Mouse (Mus musculus): Measurements from ENCODE around the gene Adcyap1r1. TPM values are rescaled to one million over a fixed set of nuclear protein-coding genes. Genes with fewer than 3 reads are reported as not detected.

Gene Adcyap1r1
- polyA plus RNA-seq, 1 experiment from 2014 or later: not detected

DNA sequence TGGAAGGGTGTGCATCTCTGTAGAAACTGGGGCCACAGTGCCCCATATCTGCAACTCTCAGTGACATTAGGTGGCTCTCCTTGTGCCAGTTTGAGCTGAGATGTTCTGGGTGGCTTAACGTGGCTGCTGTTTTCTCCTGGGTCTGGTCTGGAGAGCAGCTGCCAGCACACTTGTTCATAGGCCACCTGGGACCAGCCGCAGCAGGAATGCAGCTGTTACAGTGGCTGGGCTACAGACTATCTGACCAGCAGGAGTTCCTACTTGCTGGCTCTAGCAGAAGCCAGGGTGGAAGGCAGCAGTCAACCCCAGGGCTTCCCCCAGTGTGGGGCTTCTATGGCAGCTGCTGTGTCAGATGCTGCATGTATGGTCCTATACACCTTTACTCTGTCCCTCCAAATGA lies 9.9 kb downstream of the Adcyap1r1 start:
- no peaks in the 10 kb centered on the region for H3K79me2 ChIP-seq (ENCODE audit: inconsistent target)
- no peak overlapping the region for H3K27ac ChIP-seq
- H3K4me3 ChIP-seq (ENCODE audit: inconsistent target): no peak overlapping the region
- H3K36me3 ChIP-seq (ENCODE audit: inconsistent target): no peaks in the 10 kb centered on the region
- WGBS (ENCODE audit: missing documents): 86% methylated on average over 2 of the region's 2 CpGs

DNA sequence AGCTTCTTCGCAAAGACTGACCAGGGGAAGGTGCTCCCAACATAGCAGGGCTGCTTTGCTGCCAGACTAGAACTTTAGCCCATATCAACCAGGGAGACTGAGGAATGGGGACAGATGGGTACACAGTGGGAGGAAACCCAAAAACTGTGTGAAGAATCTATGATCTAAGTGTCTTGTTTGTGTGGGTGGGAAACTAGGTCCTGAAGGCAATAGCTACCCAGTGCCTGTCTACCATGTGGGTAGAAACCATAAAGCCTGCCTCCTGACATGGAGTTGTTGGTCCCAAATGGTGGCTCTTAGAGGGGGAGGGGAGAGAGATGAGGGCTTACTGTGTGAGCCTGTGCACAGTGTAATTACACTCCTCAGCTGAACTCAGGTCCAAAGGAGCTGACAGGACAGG lies 10.6 kb downstream of the Adcyap1r1 start:
- Histone ChIP-seq H3K4me3 (ENCODE audit: inconsistent target) (no peak overlapping the region), H3K27ac (no peak overlapping the region), H3K79me2 (ENCODE audit: inconsistent target) (no peaks in the 10 kb centered on the region), H3K36me3 (ENCODE audit: inconsistent target) (no peaks in the 10 kb centered on the region)
- WGBS (ENCODE audit: missing documents): 100% methylated on average over 1 of the region's 1 CpGs

DNA sequence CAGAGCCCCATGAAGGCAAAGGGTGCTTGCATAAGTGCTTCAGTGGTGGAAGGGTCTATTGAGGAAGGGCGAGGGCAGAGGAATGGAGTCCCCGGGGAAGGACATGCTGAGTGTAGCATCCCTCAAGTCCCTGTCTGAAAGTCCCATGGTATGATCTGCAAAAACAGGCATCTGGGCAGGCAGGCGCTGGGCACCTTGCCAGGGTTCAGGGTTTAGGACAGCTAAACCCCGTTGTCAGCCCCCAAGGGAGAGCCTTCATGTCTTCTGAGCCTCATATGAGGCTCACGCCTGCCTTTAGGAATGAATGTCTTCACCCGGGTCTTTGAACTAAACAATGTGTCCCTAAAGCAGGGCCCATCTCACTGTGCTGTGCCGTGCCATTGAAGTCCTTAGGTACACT lies 12.2 kb downstream of the Adcyap1r1 start:
- Histone ChIP-seq H3K36me3 (ENCODE audit: inconsistent target) (no peaks in the 10 kb centered on the region), H3K27ac (no peak overlapping the region), H3K4me3 (ENCODE audit: inconsistent target) (no peak overlapping the region), H3K79me2 (ENCODE audit: inconsistent target) (no peaks in the 10 kb centered on the region)
- WGBS (ENCODE audit: missing documents): 84% methylated on average over 7 of the region's 7 CpGs

DNA sequence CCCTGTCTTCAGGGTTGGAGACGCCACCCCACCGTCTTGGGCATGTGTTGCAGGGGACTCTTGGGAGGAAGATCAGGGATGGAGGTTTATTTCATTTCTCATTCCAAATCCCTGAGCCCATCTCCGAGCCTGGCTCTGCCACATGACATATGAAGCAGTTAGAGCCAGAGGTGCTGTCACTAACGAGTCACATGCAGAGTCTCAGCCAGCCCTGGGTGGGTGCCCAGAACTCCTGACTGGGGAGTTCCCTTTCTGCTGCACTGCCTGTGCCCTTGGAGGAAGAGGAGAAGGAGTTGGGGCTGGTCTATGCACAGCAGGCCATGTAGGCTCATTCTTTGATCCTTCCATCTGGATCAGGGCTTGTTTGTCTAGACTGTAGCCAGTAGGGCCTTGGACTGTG lies 13.5 kb downstream of the Adcyap1r1 start:
- no peaks in the 10 kb centered on the region for H3K79me2 ChIP-seq (ENCODE audit: inconsistent target)
- no peak overlapping the region for H3K27ac ChIP-seq
- 60% methylated on average over 4 of the region's 4 CpGs for WGBS (ENCODE audit: missing documents)
- no peaks in the 10 kb centered on the region for H3K36me3 ChIP-seq (ENCODE audit: inconsistent target)
- no peak overlapping the region for H3K4me3 ChIP-seq (ENCODE audit: inconsistent target)

DNA sequence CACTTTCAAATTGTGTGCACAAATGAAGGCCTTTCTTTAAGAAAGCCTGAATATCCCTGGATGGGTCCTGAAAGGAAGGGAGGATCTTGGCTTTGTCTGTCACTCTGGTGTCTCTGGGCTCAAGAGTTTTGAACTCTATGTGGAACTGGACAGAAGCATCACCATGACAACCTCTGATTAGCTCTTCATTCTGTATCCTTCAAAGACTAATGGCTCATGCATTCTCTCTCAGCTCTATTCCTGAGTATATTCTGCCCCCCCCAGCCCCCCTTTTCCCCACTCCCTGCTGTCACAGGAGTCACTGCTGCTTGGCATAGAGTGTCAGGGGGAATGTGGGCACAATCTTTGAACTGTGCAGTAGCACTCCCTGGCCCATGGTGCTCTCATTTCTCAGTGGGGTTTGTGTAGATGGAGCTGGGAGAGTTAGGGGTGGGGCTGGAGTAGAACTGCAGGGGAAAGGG lies 14.6 kb downstream of the Adcyap1r1 start:
- Histone ChIP-seq H3K4me3 (ENCODE audit: inconsistent target) (no peak overlapping the region), H3K79me2 (ENCODE audit: inconsistent target) (no peaks in the 10 kb centered on the region), H3K36me3 (ENCODE audit: inconsistent target) (no peaks in the 10 kb centered on the region), H3K27ac (no peak overlapping the region)

DNA sequence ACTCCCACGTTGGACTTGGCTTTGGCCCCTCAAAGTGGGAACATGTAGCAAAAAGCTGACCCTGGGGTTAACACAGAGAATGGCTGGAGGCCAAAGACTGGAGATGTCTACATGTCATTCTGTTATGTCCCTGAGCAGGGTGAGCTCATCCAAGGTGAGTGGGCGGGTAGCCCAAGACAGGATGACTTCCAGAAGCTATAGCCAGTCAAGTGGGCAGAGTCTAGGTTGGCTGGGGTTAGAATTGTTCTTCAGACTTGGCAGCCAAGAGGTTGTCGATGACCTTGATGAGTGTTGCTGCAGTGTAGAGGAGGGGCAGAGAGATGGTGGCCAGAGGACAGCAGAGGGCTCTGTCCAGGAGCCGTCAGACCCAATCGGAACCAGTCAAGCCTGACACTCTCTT lies 18.9 kb downstream of the Adcyap1r1 start:
- H3K36me3 ChIP-seq (ENCODE audit: inconsistent target): no peaks in the 10 kb centered on the region
- H3K27ac ChIP-seq: no peak overlapping the region
- H3K4me3 ChIP-seq (ENCODE audit: inconsistent target): no peak overlapping the region
- WGBS (ENCODE audit: missing documents): 86% methylated on average over 5 of the region's 5 CpGs
- no peaks in the 10 kb centered on the region for H3K79me2 ChIP-seq (ENCODE audit: inconsistent target)

DNA sequence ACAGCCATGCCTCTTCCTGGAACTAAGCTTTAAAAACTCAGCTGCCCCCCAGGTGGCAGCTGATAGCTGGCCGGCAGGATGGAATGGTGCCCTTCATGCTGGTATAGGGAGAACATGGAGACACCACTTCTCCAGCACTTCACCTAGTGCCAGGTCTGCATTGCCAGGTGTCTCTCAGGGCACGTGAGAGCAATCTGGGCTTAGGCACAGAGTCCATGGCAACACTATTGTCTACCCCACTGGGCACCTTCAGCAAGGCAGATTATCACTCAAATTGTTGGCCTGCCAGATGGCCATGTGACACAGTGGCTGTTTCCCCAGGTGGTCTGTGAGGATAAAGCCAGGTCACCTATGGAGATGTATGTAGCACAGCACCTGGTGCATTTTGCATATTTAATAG lies 20.6 kb downstream of the Adcyap1r1 start:
- Histone ChIP-seq H3K36me3 (ENCODE audit: inconsistent target) (no peaks in the 10 kb centered on the region), H3K4me3 (ENCODE audit: inconsistent target) (no peak overlapping the region), H3K79me2 (ENCODE audit: inconsistent target) (no peaks in the 10 kb centered on the region), H3K27ac (no peak overlapping the region)
- WGBS (ENCODE audit: missing documents): 84% methylated on average over 2 of the region's 2 CpGs

DNA sequence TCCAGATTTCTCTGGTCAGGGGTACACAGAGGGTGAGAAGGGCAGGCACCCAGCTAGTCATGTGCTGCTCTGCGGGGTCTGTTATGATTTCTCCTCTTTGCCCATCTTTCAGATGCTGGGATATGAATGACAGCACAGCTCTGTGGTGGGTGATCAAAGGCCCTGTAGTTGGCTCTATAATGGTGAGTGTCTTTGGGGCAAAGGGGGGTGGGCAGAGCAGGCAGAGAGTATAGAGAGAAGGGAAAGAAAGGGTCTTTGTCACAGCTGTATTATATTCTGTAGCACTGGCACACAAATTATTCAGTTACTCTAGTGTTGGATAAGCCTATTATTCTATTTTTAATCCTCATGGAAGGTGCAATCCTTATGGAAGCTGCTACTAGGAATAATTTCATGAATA lies 29.2 kb downstream of the Adcyap1r1 start:
- Histone ChIP-seq H3K36me3 (ENCODE audit: inconsistent target) (no peaks in the 10 kb centered on the region), H3K79me2 (ENCODE audit: inconsistent target) (no peaks in the 10 kb centered on the region), H3K4me3 (ENCODE audit: inconsistent target) (no peak overlapping the region), H3K27ac (no peak overlapping the region)
- WGBS (ENCODE audit: missing documents): 100% methylated on average over 1 of the region's 1 CpGs

DNA sequence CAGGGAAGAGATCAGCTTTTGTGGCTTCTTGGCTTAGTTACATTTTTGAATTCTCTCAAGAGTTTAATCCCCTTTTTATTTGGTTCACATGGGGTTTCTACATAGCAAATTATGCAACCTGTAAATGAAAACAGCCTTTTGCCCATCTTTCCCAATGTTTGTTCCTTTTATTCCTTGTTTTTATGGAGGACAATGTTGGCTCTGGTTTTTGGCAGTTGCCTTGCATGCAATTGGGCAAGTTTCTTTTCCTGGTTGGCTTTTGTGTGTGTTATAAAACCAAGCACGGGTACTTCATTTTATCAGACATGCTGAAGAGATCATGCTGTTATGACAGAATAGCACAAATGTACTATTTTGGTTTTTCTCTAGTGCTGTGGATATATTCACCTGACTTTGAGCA lies 30.7 kb downstream of the Adcyap1r1 start:
- Histone ChIP-seq H3K79me2 (ENCODE audit: inconsistent target) (no peaks in the 10 kb centered on the region), H3K27ac (no peak overlapping the region), H3K36me3 (ENCODE audit: inconsistent target) (no peaks in the 10 kb centered on the region), H3K4me3 (ENCODE audit: inconsistent target) (no peak overlapping the region)
- WGBS (ENCODE audit: missing documents): 78% methylated on average over 1 of the region's 1 CpGs

DNA sequence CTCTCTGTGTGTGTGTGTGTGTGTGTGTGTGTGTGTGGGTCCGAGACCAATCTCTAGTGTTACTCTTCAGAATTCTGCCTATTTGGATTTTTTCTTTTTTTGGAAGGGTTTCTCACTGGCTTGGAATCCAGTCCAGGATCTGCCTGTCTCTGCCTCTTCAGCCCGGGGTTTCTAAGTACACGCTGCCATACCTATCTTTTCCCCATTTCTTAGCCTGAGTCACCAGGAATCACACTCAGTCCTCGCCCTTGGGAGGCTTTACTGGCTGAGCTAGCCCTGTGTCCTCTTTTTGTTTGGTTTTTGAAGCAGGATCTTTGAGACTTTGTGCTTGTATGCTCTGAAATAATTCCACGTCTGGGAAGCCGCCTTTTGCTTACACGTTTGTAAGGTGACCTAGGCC lies 31.6 kb downstream of the Adcyap1r1 start:
- Histone ChIP-seq H3K36me3 (ENCODE audit: inconsistent target) (no peaks in the 10 kb centered on the region), H3K27ac (no peak overlapping the region), H3K4me3 (ENCODE audit: inconsistent target) (no peak overlapping the region), H3K79me2 (ENCODE audit: inconsistent target) (no peaks in the 10 kb centered on the region)
- 85% methylated on average over 6 of the region's 7 CpGs for WGBS (ENCODE audit: missing documents)

DNA sequence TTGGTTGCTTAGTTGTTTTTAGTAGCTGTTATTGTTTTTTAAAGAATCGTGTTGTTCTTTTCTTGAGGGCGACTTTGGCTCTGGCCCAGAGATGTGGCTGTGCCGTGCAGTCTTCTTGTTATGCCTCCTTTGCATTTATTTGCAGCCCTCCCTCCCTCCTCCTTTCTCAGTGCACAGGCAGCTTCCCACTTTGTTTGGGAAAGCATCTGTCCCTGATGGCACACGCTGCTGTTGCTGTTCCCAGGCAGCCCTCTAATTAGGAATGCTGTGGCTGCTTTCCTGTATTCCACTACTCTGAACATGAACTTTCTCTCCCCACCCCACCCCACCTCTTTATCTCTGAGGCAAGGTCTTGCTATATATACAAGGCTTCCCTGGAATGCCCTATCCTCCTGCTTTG lies 32.4 kb downstream of the Adcyap1r1 start:
- Histone ChIP-seq H3K27ac (no peak overlapping the region), H3K79me2 (ENCODE audit: inconsistent target) (no peaks in the 10 kb centered on the region), H3K4me3 (ENCODE audit: inconsistent target) (no peak overlapping the region), H3K36me3 (ENCODE audit: inconsistent target) (no peaks in the 10 kb centered on the region)
- WGBS (ENCODE audit: missing documents): 76% methylated on average over 4 of the region's 4 CpGs

DNA sequence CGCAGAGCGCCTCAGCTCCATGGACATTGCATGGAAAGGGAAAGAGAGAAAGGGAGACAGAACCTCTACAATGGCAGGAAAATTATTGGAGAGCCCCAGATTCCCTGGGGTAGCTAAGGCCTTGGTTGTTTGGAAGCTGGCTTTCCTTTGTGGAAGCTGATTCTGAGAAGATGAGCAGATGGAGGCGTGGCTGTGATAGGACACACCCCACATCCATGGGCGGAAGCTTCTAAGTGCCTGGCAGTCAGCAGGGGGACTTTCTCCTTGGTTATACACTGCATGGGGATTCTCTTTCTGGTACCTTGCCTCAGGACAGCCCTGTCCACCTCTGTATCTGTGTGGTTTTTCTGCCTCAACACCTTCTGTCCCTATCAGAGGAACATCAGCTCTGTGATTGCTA lies 33.4 kb downstream of the Adcyap1r1 start:
- no peaks in the 10 kb centered on the region for H3K36me3 ChIP-seq (ENCODE audit: inconsistent target)
- WGBS (ENCODE audit: missing documents): 76% methylated on average over 4 of the region's 4 CpGs
- H3K79me2 ChIP-seq (ENCODE audit: inconsistent target): no peaks in the 10 kb centered on the region
- no peak overlapping the region for H3K4me3 ChIP-seq (ENCODE audit: inconsistent target)
- no peak overlapping the region for H3K27ac ChIP-seq

DNA sequence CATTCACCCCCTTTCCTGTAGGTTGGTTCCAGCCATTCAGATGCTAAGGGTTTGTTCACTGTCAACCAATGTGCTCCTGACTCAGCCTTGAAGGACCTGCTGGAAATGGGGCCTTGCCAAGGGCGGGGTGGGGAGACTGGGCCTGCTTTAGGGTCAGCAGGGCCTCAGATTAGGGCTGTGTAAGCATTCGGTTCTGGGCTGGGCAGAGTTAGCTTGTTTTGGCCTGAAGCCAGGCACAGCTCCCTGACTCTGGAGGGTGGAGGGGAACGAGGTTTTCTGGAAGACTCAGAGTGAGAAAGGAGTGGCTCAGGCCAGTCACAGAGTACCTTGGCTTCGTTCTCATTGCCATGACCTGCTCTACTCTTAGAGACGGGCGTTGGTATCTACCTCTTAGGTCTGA lies 35.9 kb downstream of the Adcyap1r1 start:
- H3K27ac ChIP-seq: no peak overlapping the region
- H3K36me3 ChIP-seq (ENCODE audit: inconsistent target): no peaks in the 10 kb centered on the region
- 68% methylated on average over 6 of the region's 6 CpGs for WGBS (ENCODE audit: missing documents)
- no peaks in the 10 kb centered on the region for H3K79me2 ChIP-seq (ENCODE audit: inconsistent target)
- H3K4me3 ChIP-seq (ENCODE audit: inconsistent target): no peak overlapping the region

DNA sequence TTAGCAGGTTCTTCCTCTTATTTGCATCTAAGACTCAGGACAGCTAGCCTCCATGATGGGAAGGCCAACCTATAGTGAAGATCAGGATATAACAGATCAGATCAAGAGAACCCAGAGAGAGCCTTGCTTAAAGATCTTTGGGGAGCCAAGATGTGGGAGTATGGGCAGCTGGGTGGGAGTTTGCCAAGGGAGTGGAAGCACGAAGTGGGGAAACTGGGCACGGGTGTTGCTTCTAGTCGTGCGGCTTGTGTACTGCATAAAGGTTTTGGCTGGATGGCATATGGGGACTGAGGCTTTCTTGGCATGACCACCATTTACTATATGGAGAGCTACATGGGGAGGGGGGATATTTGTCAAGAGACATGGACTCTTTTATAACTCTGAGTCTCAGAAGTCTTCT lies 44.4 kb downstream of the Adcyap1r1 start:
- Histone ChIP-seq H3K4me3 (ENCODE audit: inconsistent target) (no peak overlapping the region), H3K27ac (no peak overlapping the region), H3K79me2 (ENCODE audit: inconsistent target) (no peaks in the 10 kb centered on the region), H3K36me3 (ENCODE audit: inconsistent target) (no peaks in the 10 kb centered on the region)
- whole genome bisulfite sequencing (ENCODE audit: missing documents): 95% methylated on average over 4 of the region's 4 CpGs

DNA sequence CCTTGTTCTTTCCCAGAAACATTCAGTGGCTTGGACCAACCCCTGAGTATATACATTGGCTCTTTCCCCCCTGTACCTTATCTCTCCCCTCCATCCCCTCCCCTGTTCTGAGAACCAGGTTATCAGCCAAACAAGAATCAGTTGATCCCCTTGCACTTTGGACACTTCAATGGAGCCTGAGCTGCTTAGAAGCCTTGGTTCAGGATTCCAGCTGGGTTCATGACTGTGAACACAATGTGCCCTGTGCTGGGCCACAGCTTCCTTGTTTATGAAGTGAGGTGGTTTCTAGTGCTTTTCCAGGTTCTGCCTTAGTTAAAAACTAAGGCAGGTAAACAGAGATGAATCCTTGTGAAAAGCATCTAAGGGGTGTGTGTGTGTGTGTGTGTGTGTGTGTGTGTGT lies 47.0 kb downstream of the Adcyap1r1 start:
- Histone ChIP-seq H3K27ac (no peak overlapping the region), H3K79me2 (ENCODE audit: inconsistent target) (no peaks in the 10 kb centered on the region), H3K4me3 (ENCODE audit: inconsistent target) (no peak overlapping the region), H3K36me3 (ENCODE audit: inconsistent target) (no peaks in the 10 kb centered on the region)

DNA sequence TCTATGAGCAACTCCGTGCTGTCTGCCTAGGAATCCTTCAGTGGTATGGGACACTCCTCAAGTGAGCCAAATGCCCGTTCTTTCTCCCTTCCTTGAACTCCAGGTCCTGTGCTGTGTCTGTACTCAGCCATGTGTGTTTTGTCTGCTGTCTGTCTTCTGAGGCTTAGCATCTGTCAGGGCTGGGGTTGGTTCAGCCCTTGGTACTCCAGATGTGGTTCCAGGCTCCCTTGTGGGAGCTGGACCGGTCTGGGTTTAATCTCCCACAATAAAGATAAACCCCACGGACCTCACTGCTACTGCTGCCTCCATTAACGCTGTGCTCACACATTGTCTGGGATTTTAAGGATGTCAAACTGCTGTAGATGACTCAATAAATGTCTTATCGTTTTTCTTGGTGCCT lies 49.3 kb downstream of the Adcyap1r1 start:
- H3K27ac ChIP-seq: no peak overlapping the region
- WGBS (ENCODE audit: missing documents): 79% methylated on average over 6 of the region's 6 CpGs
- no peak overlapping the region for H3K4me3 ChIP-seq (ENCODE audit: inconsistent target)
- H3K36me3 ChIP-seq (ENCODE audit: inconsistent target): no peaks in the 10 kb centered on the region
- H3K79me2 ChIP-seq (ENCODE audit: inconsistent target): no peaks in the 10 kb centered on the region

DNA sequence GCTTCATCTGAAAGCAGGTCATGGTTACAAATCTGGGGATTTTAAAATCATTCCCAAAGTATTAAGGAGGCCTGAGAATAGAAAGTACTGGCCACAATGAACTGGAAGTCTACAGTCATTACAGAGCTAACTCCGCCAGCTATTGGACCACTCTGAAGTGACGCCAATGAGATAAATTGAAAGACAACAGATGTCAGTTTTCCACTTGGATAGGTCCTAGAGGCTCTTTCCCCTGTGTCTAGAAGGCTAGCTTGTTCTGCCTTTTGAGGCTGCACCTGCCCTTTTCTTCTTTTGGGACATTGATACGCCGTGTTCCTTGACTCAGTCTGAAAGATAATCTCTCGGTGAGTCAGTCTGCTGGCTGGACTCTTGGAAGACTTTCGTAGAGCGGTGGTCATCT lies 50.5 kb downstream of the Adcyap1r1 start:
- no peak overlapping the region for H3K4me3 ChIP-seq (ENCODE audit: inconsistent target)
- H3K36me3 ChIP-seq (ENCODE audit: inconsistent target): no peaks in the 10 kb centered on the region
- no peak overlapping the region for H3K27ac ChIP-seq
- H3K79me2 ChIP-seq (ENCODE audit: inconsistent target): no peaks in the 10 kb centered on the region
- WGBS (ENCODE audit: missing documents): 97% methylated on average over 7 of the region's 7 CpGs
